Mouse (Mus musculus) urinary bladder, adult 2 months (tissue): Measurements from ENCODE around the gene Vmn2r87. TPM values are rescaled to one million over a fixed set of nuclear protein-coding genes. Genes with fewer than 3 reads are reported as not detected.
A peak's percentile ranks its signal among the peaks of the same experiment; 100 is the strongest.
"Not testable (repeated sequence)": the region's sequence is repeated elsewhere in the genome, so short reads cannot be mapped to it uniquely, and the experiment has no call there.

Experiments
- DNase-seq: peaks from one replicate; pipeline ENCODE4 v3.0.0; 2022; ENCODE audit warnings: low spot score
- polyA plus RNA-seq: library from polyadenylated mRNA; depleted of rRNA; stranded (reverse); fragments of >200 nt; gene quantifications from 2 replicates; pipeline ENCODE4 v1.2.3, GENCODE M21; 2012; rRNA removed

The Vmn2r87 gene
- polyA plus RNA-seq: 0.04 TPM in 1 of 2 replicates, not detected in the other

GRCm38 (mm10) chr10:130497296-130497695 lies at the start of gene Vmn2r87:
Vmn2r87 (minus strand) TSS chr10:130497396.
- no peak for DNase-seq

GRCm38 (mm10) chr10:130544331-130544730 lies 47.1 kb upstream of the Vmn2r87 start:
- DNase-seq: not testable (repeated sequence)

- peak; percentile 59 for DNase-seq
Measured at GRCm38 (mm10) chr10:130541931-130542691, 44.9 kb upstream of the Vmn2r87 start.

GRCm38 (mm10) chr10:130536101-130536500 lies 38.9 kb upstream of the Vmn2r87 start:
- DNase-seq: no peak

- DNase-seq: peak; percentile 25
Measured at GRCm38 (mm10) chr10:130527926-130528325, 30.7 kb upstream of the Vmn2r87 start.

- DNase-seq: no peak
Measured at GRCm38 (mm10) chr10:130470311-130470760, 26.9 kb downstream of the Vmn2r87 start.

- not testable (repeated sequence) for DNase-seq
Measured at GRCm38 (mm10) chr10:130455950-130456349, 41.2 kb downstream of the Vmn2r87 start, which contains the start of gene Vmn2r86. Vmn2r86 (minus strand) TSS chr10:130456050.

- DNase-seq: no peak
Measured at GRCm38 (mm10) chr10:130444776-130445175, 52.4 kb downstream of the Vmn2r87 start.

GRCm38 (mm10) chr10:130434185-130434898 lies 62.9 kb downstream of the Vmn2r87 start:
- DNase-seq: not testable (repeated sequence)

- DNase-seq: not testable (repeated sequence)
Measured at GRCm38 (mm10) chr10:130429603-130430002, 67.6 kb downstream of the Vmn2r87 start, which contains the start of gene Vmn2r85. Vmn2r85 (minus strand) TSS chr10:130429703.

GRCm38 (mm10) chr10:130422368-130422767 lies 74.8 kb downstream of the Vmn2r87 start:
- not testable (repeated sequence) for DNase-seq

Other genes starting within 250 kb of the Vmn2r87 start
- gene Neurod4, start 217.2 kb downstream of the Vmn2r87 start, polyA plus RNA-seq: not detected in 2 replicates
- 0.93 and 1.1 TPM in 2 replicates for gene Tespa1, start 174.5 kb downstream of the Vmn2r87 start, polyA plus RNA-seq
- not detected in 2 replicates for gene Vmn2r84, start 103.1 kb downstream of the Vmn2r87 start, polyA plus RNA-seq
- gene Vmn2r85, start 67.7 kb downstream of the Vmn2r87 start, polyA plus RNA-seq: not detected in 2 replicates
- gene Vmn2r86, start 41.3 kb downstream of the Vmn2r87 start, polyA plus RNA-seq: not detected in 2 replicates